In the genomic region with DNA sequence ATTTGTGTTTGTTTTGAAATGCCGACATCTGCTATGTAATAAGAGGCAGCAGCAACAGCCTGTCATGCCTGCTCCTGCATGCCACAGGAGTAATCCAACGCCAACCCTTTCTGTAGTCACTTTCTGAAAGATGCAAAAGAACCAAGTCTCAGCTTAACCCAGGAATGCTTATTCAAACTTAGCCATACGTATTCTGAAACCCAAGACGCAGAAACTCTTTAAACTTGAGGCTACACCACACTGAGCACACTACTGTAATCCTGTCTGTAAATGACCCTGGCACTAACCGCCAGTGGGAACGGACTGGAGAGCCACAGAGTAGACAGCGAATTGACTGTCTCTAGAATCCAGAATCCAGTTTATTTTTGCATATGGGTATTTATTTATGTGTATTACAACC, we compare ENCODE assay signal across 18 mouse cellular contexts.
A peak's percentile ranks its signal among the peaks of the same experiment; 100 is the strongest.
DNase-seq lines count a peak whose midpoint lies in the region; ATAC-seq and TF ChIP-seq lines count a peak whose summit lies in the region.
"Had no signal": no experiment of that assay in that cellular context is flagged by ENCODE, and none has a peak within 500 bp of the region (broad histone marks: within the 10 kb centered on the region; RNA-seq: fewer than 3 reads in every experiment).

No protein-coding gene starts in this region.

- H3K9ac ChIP-seq in forebrain, postnatal 0 days, result no peak overlapping the region
- H3K9ac ChIP-seq in kidney, embryonic 16.5 days (replicated peaks; ENCODE audit: low read length), result no peak overlapping the region
- no peak overlapping the region for H3K9ac ChIP-seq in embryonic facial prominence, embryonic 14.5 days (ENCODE audit: low read depth, low read length)
- H3K9ac ChIP-seq: hindbrain, embryonic 13.5 days; midbrain, embryonic 12.5 days; neural tube, embryonic 15.5 days had no signal

- no peak overlapping the region for H3K4me3 ChIP-seq in forebrain, postnatal 0 days (ENCODE audit: low read depth, low read length)
- no peak overlapping the region for H3K4me3 ChIP-seq in forebrain, embryonic 10.5 days
- no peak overlapping the region for H3K4me3 ChIP-seq in kidney, embryonic 16.5 days (ENCODE audit: low read length)
- H3K4me3 ChIP-seq in embryonic facial prominence, embryonic 14.5 days (ENCODE audit: low read depth, low read length), result no peak overlapping the region
- H3K4me3 ChIP-seq: hindbrain, embryonic 13.5 days; midbrain, embryonic 12.5 days; neural tube, embryonic 15.5 days had no signal

- H3K4me2 ChIP-seq in forebrain, postnatal 0 days (ENCODE audit: low read depth), result no peak overlapping the region
- peak overlapping the region; percentile 25; the same call in 1 of the 2 replicates for H3K4me2 ChIP-seq in kidney, embryonic 16.5 days (replicated peaks; ENCODE audit: low read depth, low read length)
- 0 out of 2 replicates have a peak overlapping the region, but pooled peaks have one; percentile 31 for H3K4me2 ChIP-seq in embryonic facial prominence, embryonic 14.5 days (ENCODE audit: low read depth, low read length)
- H3K4me2 ChIP-seq: hindbrain, embryonic 13.5 days; liver, embryonic 11.5 days; midbrain, embryonic 12.5 days; neural tube, embryonic 15.5 days had no signal

- 64% methylated on average over 7 of the region's 7 CpGs for WGBS in forebrain, postnatal 0 days
- 81% methylated on average over 7 of the region's 7 CpGs for WGBS in forebrain, embryonic 10.5 days
- WGBS in kidney, embryonic 16.5 days, result 43% methylated on average over 7 of the region's 7 CpGs
- 36% methylated on average over 7 of the region's 7 CpGs for WGBS in embryonic facial prominence, embryonic 14.5 days

- TF ChIP-seq CTCF in forebrain, postnatal 0 days (IDR thresholded peaks at IDR 0.05; ENCODE audit: low read depth), result no peak

- DNase-seq in forebrain, postnatal 0 days, result no peak
- DNase-seq in forebrain, embryonic 10.5 days (ENCODE audit: extremely low spot score, low spot score), result no peak
- DNase-seq in kidney, postnatal 25 days, result no peak
- peak; percentile 48 for DNase-seq in brain, adult 2 months (ENCODE audit: low read depth, low spot score)
- peak; percentile 85 for DNase-seq in embryonic facial prominence, embryonic 14.5 days (ENCODE audit: low spot score)
- no peak for DNase-seq in cerebellum, postnatal 25 days
- DNase-seq: adrenal gland, postnatal 25 days; cerebellum, adult 9-10 months; gastrocnemius, postnatal 36 days; heart, postnatal 36 days; lung, adult 2 months; lung, postnatal 14 days; thymus, postnatal 25 days had no signal

- H3K9me3 ChIP-seq in forebrain, postnatal 0 days (ENCODE audit: low read length), result no peaks in the 10 kb centered on the region
- H3K9me3 ChIP-seq in forebrain, embryonic 10.5 days, result no peaks in the 10 kb centered on the region
- no peaks in the 10 kb centered on the region for H3K9me3 ChIP-seq in kidney, embryonic 16.5 days (ENCODE audit: low read length)
- no peaks in the 10 kb centered on the region for H3K9me3 ChIP-seq in embryonic facial prominence, embryonic 14.5 days (ENCODE audit: control insufficient read depth, low read length)
- H3K9me3 ChIP-seq: hindbrain, embryonic 13.5 days; midbrain, embryonic 12.5 days; neural tube, embryonic 15.5 days had no signal

- peak; percentile 40; the same call in 1 of the 2 replicates for ATAC-seq in forebrain, postnatal 0 days
- ATAC-seq in kidney, embryonic 16.5 days (ENCODE audit: low FRiP score, low TSS enrichment), result peak; percentile 77; the same call in 1 of the 2 replicates
- ATAC-seq in embryonic facial prominence, embryonic 14.5 days (ENCODE audit: low read depth), result peak; percentile 88

- H3K27me3 ChIP-seq in forebrain, postnatal 0 days (ENCODE audit: insufficient read depth, low read length), result no peaks in the 10 kb centered on the region
- H3K27me3 ChIP-seq in forebrain, embryonic 10.5 days (ENCODE audit: poor library complexity, severe bottlenecking), result no peaks in the 10 kb centered on the region
- no peaks in the 10 kb centered on the region for H3K27me3 ChIP-seq in kidney, embryonic 16.5 days (ENCODE audit: insufficient read depth, low read length)
- no peaks in the 10 kb centered on the region for H3K27me3 ChIP-seq in embryonic facial prominence, embryonic 14.5 days (replicated peaks; ENCODE audit: control insufficient read depth, insufficient read depth, low read length)
- H3K27me3 ChIP-seq: hindbrain, embryonic 13.5 days; midbrain, embryonic 12.5 days; neural tube, embryonic 15.5 days had no signal

- H3K36me3 ChIP-seq in forebrain, postnatal 0 days (ENCODE audit: insufficient read depth), result no peaks in the 10 kb centered on the region
- peaks cover 14% of the 10 kb centered on the region for H3K36me3 ChIP-seq in forebrain, embryonic 10.5 days (replicated peaks)
- H3K36me3 ChIP-seq in kidney, embryonic 16.5 days (ENCODE audit: insufficient read depth, low read length), result no peaks in the 10 kb centered on the region
- H3K36me3 ChIP-seq in embryonic facial prominence, embryonic 14.5 days (ENCODE audit: control insufficient read depth, insufficient read depth, low read length), result no peaks in the 10 kb centered on the region
- H3K36me3 ChIP-seq: hindbrain, embryonic 13.5 days; neural tube, embryonic 15.5 days had no signal

- peaks cover 9% of the 10 kb centered on the region; the same call in 1 of the 2 replicates for H3K4me1 ChIP-seq in forebrain, postnatal 0 days (ENCODE audit: insufficient read depth)
- H3K4me1 ChIP-seq in forebrain, embryonic 10.5 days, result peaks cover 54% of the 10 kb centered on the region
- H3K4me1 ChIP-seq in kidney, embryonic 16.5 days (ENCODE audit: insufficient read depth, low read length), result peaks cover 13% of the 10 kb centered on the region
- peaks cover 9% of the 10 kb centered on the region; the same call in 1 of the 2 replicates for H3K4me1 ChIP-seq in embryonic facial prominence, embryonic 14.5 days (ENCODE audit: control insufficient read depth, insufficient read depth, low read length)

- H3K27ac ChIP-seq in forebrain, postnatal 0 days (ENCODE audit: low read depth, low read length), result no peak overlapping the region
- H3K27ac ChIP-seq in forebrain, embryonic 10.5 days, result no peak overlapping the region
- no peak overlapping the region for H3K27ac ChIP-seq in kidney, embryonic 16.5 days (ENCODE audit: low read length)
- H3K27ac ChIP-seq in embryonic facial prominence, embryonic 14.5 days (replicated peaks; ENCODE audit: low read depth, low read length), result peak overlapping the region; percentile 28; the same call in 1 of the 2 replicates
- H3K27ac ChIP-seq: hindbrain, embryonic 13.5 days; midbrain, embryonic 12.5 days; neural tube, embryonic 15.5 days had no signal

Comparison
In these comparisons a context has a peak if more than half of its experiments do, and no peak if none do; other contexts are left out.
1. DNase-seq: peak in brain, adult 2 months (single experiment) and embryonic facial prominence, embryonic 14.5 days (single experiment); none in forebrain, postnatal 0 days (single experiment), forebrain, embryonic 10.5 days (single experiment), kidney, postnatal 25 days (0 of 2) and cerebellum, postnatal 25 days (0 of 2).
2. Peak in every context shown above with its lines, with median percentiles within 50 percentile points of each other: ATAC-seq.